Comparison of ENCODE assay signal across 8 mouse cellular contexts in genomic region chr2:181415945-181416344, GRCm38 (mm10). TPM values are rescaled to one million over a fixed set of nuclear protein-coding genes. Genes with fewer than 3 reads are reported as not detected.
A peak's percentile ranks its signal among the peaks of the same experiment; 100 is the strongest.
DNase-seq lines count a peak whose midpoint lies in the region; ATAC-seq lines count a peak whose summit lies in the region.

No protein-coding gene starts in this region.

- intact Hi-C loops in heart, postnatal 25 days (cut with DNase I): loop anchor here (5.0 kb wide), 1 partner anchor 36 kb away; no protein-coding TSS in a partner anchor

- no peak for ATAC-seq in cerebellum, adult (ENCODE audit: insufficient number of reproducible peaks, low FRiP score, low TSS enrichment)

- DNase-seq in cerebellum, adult 11 months: peak; percentile 68
- peak; percentile 19 for DNase-seq in urinary bladder, postnatal 25 days (ENCODE audit: low spot score)
- DNase-seq in urinary bladder, postnatal 4 days (ENCODE audit: low spot score in 2 of 2): no peak
- peak; percentile 17 for DNase-seq in heart, postnatal 25 days (ENCODE audit: low spot score)
- no peak for DNase-seq in retina, embryonic 14.5 days (ENCODE audit: low spot score)
- no peak for DNase-seq in right cerebral cortex, postnatal 14 days
- DNase-seq in neural tube, embryonic 10.5 days (ENCODE audit: extremely low spot score, low spot score): no peak

RNA-seq across cellular contexts. Expression of gene Lime1, which starts 36.1 kb away (rescaled TPM):
- total RNA-seq in heart, postnatal 25 days (2021): 1 to 10 TPM; 7.0 to 7.4 TPM

RNA-seq across cellular contexts. Expression of gene Zbtb46, which starts 43.3 kb away (rescaled TPM):
- 10 to 100 TPM; 10.1 to 14.2 TPM for total RNA-seq in heart, postnatal 25 days (2021)

RNA-seq across cellular contexts. Expression of gene Arfrp1, which starts 50.7 kb away (rescaled TPM):
- total RNA-seq in heart, postnatal 25 days (2021): 10 to 100 TPM; 54.3 to 54.9 TPM

RNA-seq across cellular contexts. Expression of gene Zgpat, which starts 51.2 kb away (rescaled TPM):
- 10 to 100 TPM; 18.3 to 21.2 TPM for total RNA-seq in heart, postnatal 25 days (2021)

Comparison
In these comparisons a context has a peak if more than half of its experiments do, and no peak if none do; other contexts are left out.
1. DNase-seq: peak in cerebellum, adult 11 months (single experiment), urinary bladder, postnatal 25 days (single experiment) and heart, postnatal 25 days (single experiment); none in urinary bladder, postnatal 4 days (0 of 2), retina, embryonic 14.5 days (single experiment), right cerebral cortex, postnatal 14 days (single experiment) and neural tube, embryonic 10.5 days (single experiment).